Mouse (Mus musculus) kidney, postnatal 0 days (tissue): Measurements from ENCODE around the gene 9530068E07Rik. TPM values are rescaled to one million over a fixed set of nuclear protein-coding genes. Genes with fewer than 3 reads are reported as not detected.

ENCODE experiments used
- ATAC-seq: fragments of 200-750 bp; cut with Nextera tagmentation; replicated peaks from 2 replicates; pipeline ENCODE4 v1.8.0; 2017; ENCODE audit warnings: low read depth, moderate number of reproducible peaks, moderate TSS enrichment, moderate library complexity; ENCODE audit not compliant: low FRiP score
- DNase-seq: peaks from one replicate; pipeline ENCODE4 v3.0.0-alpha.2; 2016; ENCODE audit warnings: low spot score
- H3K27ac ChIP-seq: fragments of 300-500 bp; sonication (generic); 2 replicates; pipeline ENCODE4 v1.5.1; 2014; ENCODE audit warnings: mild to moderate bottlenecking
- H3K27me3 ChIP-seq: fragments of 300-500 bp; sonication (generic); 2 replicates; pipeline ENCODE4 v1.6.1; 2014; ENCODE audit warnings: low read length, mixed read lengths; ENCODE audit not compliant: insufficient read depth
- H3K36me3 ChIP-seq: fragments of 300-500 bp; sonication (generic); 2 replicates; pipeline ENCODE4 v1.6.1; 2014; ENCODE audit warnings: low read length, mixed read lengths; ENCODE audit not compliant: insufficient read depth
- H3K4me1 ChIP-seq: fragments of 300-500 bp; sonication (generic); replicated peaks from 2 replicates; pipeline ENCODE4 v1.6.1; 2014; ENCODE audit warnings: antibody characterized with exemption, low read length, mixed read lengths; ENCODE audit not compliant: insufficient read depth
- H3K4me2 ChIP-seq: fragments of 300-500 bp; sonication (generic); 2 replicates; pipeline ENCODE4 v1.6.1; 2014; ENCODE audit warnings: mild to moderate bottlenecking, low read length, moderate library complexity, mixed read lengths
- H3K4me3 ChIP-seq: fragments of 300-500 bp; sonication (generic); replicated peaks from 2 replicates; pipeline ENCODE4 v1.5.1; 2014; ENCODE audit warnings: low read depth, low read length
- H3K9ac ChIP-seq: fragments of 300-500 bp; sonication (generic); 2 replicates; pipeline ENCODE4 v1.6.1; 2014; ENCODE audit warnings: low read depth, low read length
- H3K9me3 ChIP-seq: fragments of 300-500 bp; sonication (generic); replicated peaks from 2 replicates; pipeline ENCODE4 v1.6.1; 2016; ENCODE audit warnings: low read length, inconsistent platforms, mixed read lengths
- CTCF ChIP-seq: IDR thresholded peaks from 2 replicates; pipeline ENCODE4 v1.5.1; 2016; ENCODE audit warnings: antibody characterized with exemption, low read depth, mild to moderate bottlenecking, moderate library complexity
- WGBS: fragments of 180-500 bp; shearing (Covaris S2); extraction: QIAGEN DNeasy Blood & Tissue Kit; methylation state at CpG from one replicate; pipeline ENCODE4 v1.1.7; 2014; 5-methylcytosine and 5-hydroxymethylcytosine counted together
- polyA plus RNA-seq: library from polyadenylated mRNA; unstranded; fragments of >200 nt; fragmentation: Nextera tagmentation; extraction: Ambion mirVana; gene quantifications from 2 replicates; pipeline ENCODE4 v1.2.1, GENCODE M21; 2015

Gene 9530068E07Rik
- polyA plus RNA-seq, 1 experiment from 2014 or later = 228 TPM

GRCm38 (mm10) chr11:52370135-52370452, 26.1 kb upstream of the 9530068E07Rik start:
- peaks cover 7% of the 10 kb centered on the region for H3K36me3 ChIP-seq
- TF ChIP-seq CTCF = peak; percentile 31; the same call in 1 of the 2 replicates
- 93% methylated on average over 2 of the region's 2 CpGs for WGBS
- DNase-seq (no peak), ATAC-seq (no peak)
- peaks cover 10% of the 10 kb centered on the region for H3K4me1 ChIP-seq
- H3K4me3 ChIP-seq = no peak overlapping the region
- no peaks in the 10 kb centered on the region for H3K27me3 ChIP-seq
- H3K9me3 ChIP-seq = no peaks in the 10 kb centered on the region
- H3K9ac ChIP-seq = no peak overlapping the region
- H3K4me2 ChIP-seq = no peak overlapping the region
- H3K27ac ChIP-seq = 0 out of 2 replicates have a peak overlapping the region, but pooled peaks have one; percentile 57

DNA sequence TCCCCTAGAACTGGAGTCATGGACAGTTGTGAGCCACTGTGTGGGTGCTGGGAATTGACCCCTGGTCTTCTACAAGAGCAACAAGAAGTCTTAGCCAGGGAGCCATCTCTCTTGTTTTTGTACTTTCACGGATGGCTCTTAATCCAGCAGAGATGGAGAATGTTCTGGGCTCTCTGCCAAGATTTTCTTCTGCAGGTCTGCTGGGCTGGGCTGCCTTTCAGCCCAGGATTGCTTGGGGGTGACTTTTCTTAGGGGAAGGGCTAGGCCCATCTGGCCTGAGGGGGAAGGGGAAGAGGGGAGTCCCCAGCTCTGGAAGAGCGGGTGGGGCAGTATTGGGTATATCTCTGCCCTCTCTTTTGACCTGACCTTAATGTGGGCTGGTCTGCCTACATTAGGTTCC, 25.7 kb upstream of the 9530068E07Rik start:
- WGBS = 29% methylated on average over 2 of the region's 2 CpGs
- no peaks in the 10 kb centered on the region for H3K27me3 ChIP-seq

GRCm38 (mm10) chr11:52373841-52374240, 22.4 kb upstream of the 9530068E07Rik start:
- Histone ChIP-seq H3K4me2 (no peak overlapping the region), H3K9ac (no peak overlapping the region), H3K27ac (no peak overlapping the region), H3K4me1 (0 out of 2 replicates have a peak, but pooled peaks cover 2% of the 10 kb centered on the region), H3K4me3 (no peak overlapping the region), H3K27me3 (no peaks in the 10 kb centered on the region), H3K36me3 (peaks cover 23% of the 10 kb centered on the region), H3K9me3 (no peaks in the 10 kb centered on the region)
- ATAC-seq (0 out of 2 replicates have a peak, but pooled peaks have one; percentile 48), DNase-seq (no peak)
- 77% methylated on average over 7 of the region's 7 CpGs for WGBS
- no peak for TF ChIP-seq CTCF

More for the DNA sequence above, 25.7 kb upstream of the 9530068E07Rik start:
- no peak overlapping the region for H3K4me3 ChIP-seq
- no peaks in the 10 kb centered on the region for H3K9me3 ChIP-seq
- DNase-seq (peak; percentile 66), ATAC-seq (no peak)
- H3K36me3 ChIP-seq = peaks cover 11% of the 10 kb centered on the region
- H3K4me1 ChIP-seq = peaks cover 8% of the 10 kb centered on the region
- H3K4me2 ChIP-seq = no peak overlapping the region
- H3K9ac ChIP-seq = no peak overlapping the region
- H3K27ac ChIP-seq = peak overlapping the region; percentile 57; the same call in 1 of the 2 replicates
- no peak for TF ChIP-seq CTCF

DNA sequence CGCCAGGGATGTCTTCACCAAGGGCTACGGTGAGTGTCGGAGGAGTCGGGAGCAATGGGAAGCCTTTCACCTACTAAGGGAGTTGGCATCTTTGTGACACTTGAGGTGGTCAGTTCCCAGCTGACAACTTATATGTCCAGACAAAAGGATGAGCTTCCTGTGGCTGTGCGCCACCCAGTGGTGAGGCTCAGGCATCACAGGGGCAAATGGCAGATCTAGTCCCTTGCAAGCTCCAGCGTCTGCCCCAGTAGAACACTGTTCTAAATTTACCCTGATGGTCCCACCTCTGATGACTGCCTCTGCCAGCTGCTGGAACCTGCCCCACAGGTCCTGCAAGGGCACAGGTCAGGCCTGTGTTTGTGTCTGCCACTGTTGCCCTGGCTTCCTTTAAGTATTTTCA, 21.9 kb upstream of the 9530068E07Rik start:
- 48% methylated on average over 6 of the region's 6 CpGs for WGBS
- no peak overlapping the region for H3K27ac ChIP-seq
- H3K4me2 ChIP-seq = no peak overlapping the region
- no peaks in the 10 kb centered on the region for H3K27me3 ChIP-seq
- no peaks in the 10 kb centered on the region for H3K9me3 ChIP-seq
- H3K36me3 ChIP-seq = peaks cover 28% of the 10 kb centered on the region
- H3K9ac ChIP-seq = no peak overlapping the region
- DNase-seq = peak; percentile 74
- TF ChIP-seq CTCF = peak; percentile 87
- no peak for ATAC-seq
- H3K4me3 ChIP-seq = no peak overlapping the region
- H3K4me1 ChIP-seq = no peaks in the 10 kb centered on the region

DNA sequence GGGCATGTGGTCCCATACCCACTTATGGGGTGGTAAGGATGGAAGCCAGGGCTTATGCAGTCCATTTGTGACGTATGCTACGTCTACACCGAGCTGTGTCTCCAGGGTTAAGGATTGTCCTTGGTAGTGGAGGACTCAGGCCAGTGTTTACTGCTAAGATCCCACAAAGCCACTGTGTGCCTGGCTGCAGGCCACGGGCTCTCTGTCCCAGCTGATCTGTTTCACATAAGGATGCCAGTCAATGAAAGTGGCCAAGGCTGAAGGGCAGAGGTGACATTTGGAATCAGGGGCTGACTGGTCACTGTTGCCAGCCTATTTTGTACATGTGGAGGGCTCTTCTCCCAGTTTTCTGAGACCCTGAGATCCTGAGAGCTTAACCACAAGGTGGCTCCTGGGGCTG, 18.6 kb upstream of the 9530068E07Rik start:
- H3K27ac ChIP-seq = no peak overlapping the region
- WGBS = 92% methylated on average over 4 of the region's 4 CpGs
- no peaks in the 10 kb centered on the region for H3K4me1 ChIP-seq
- H3K4me2 ChIP-seq = no peak overlapping the region
- no peaks in the 10 kb centered on the region for H3K27me3 ChIP-seq
- DNase-seq = no peak
- H3K4me3 ChIP-seq = no peak overlapping the region
- H3K9ac ChIP-seq = no peak overlapping the region
- peaks cover 44% of the 10 kb centered on the region for H3K36me3 ChIP-seq
- no peaks in the 10 kb centered on the region for H3K9me3 ChIP-seq
- no peak for TF ChIP-seq CTCF
- ATAC-seq = no peak

- Histone ChIP-seq H3K36me3 (peaks cover 53% of the 10 kb centered on the region), H3K4me3 (no peak overlapping the region), H3K4me1 (no peaks in the 10 kb centered on the region), H3K9ac (no peak overlapping the region), H3K27me3 (no peaks in the 10 kb centered on the region), H3K9me3 (no peaks in the 10 kb centered on the region), H3K4me2 (no peak overlapping the region), H3K27ac (no peak overlapping the region)
- DNase-seq = no peak
- 85% methylated on average over 3 of the region's 3 CpGs for WGBS
- ATAC-seq = no peak
- no peak for TF ChIP-seq CTCF
These were observed 17.0 kb upstream of the 9530068E07Rik start for GRCm38 (mm10) chr11:52379241-52379640.

DNA sequence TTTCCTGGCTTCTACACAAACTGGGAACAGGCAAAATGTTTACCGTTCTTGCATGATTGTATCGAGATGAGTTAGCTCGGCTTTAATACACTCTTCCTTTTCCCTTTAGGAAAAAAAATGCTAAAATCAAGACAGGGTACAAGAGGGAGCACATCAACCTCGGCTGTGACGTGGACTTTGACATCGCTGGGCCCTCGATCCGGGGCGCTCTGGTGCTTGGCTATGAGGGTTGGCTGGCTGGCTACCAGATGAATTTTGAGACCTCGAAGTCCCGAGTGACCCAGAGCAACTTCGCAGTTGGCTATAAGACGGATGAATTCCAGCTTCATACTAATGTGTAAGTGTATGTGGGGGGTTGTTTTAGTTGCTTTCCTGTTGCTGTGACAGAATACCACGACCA, 12.5 kb upstream of the 9530068E07Rik start:
- DNase-seq (no peak), ATAC-seq (no peak)
- Histone ChIP-seq H3K9me3 (no peaks in the 10 kb centered on the region), H3K36me3 (peaks cover 68% of the 10 kb centered on the region), H3K27ac (no peak overlapping the region), H3K4me3 (no peak overlapping the region), H3K9ac (no peak overlapping the region), H3K4me1 (no peaks in the 10 kb centered on the region), H3K27me3 (no peaks in the 10 kb centered on the region), H3K4me2 (no peak overlapping the region)
- no peak for TF ChIP-seq CTCF
- WGBS = 89% methylated on average over 14 of the region's 14 CpGs
